Mouse (Mus musculus) small intestine, adult 2 months (tissue): ENCODE measurements around the gene Lrrc41. TPM values are rescaled to one million over a fixed set of nuclear protein-coding genes. Genes with fewer than 3 reads are reported as not detected.

ENCODE experiments used
- H3K27ac ChIP-seq: fragments of 200-500 bp; 2 replicates; pipeline ENCODE4 v1.5.1; 2012; ENCODE audit warnings: low read depth, low read length, control low read depth, inconsistent platforms; ENCODE audit not compliant: insufficient read depth
- H3K27me3 ChIP-seq: fragments of 200-500 bp; 2 replicates; pipeline ENCODE4 v1.6.1; 2012; ENCODE audit warnings: mild to moderate bottlenecking, moderate library complexity, low read length, inconsistent platforms; ENCODE audit not compliant: control insufficient read depth, insufficient read depth
- H3K36me3 ChIP-seq: fragments of 200-500 bp; 2 replicates; pipeline ENCODE4 v1.6.1; 2012; ENCODE audit warnings: mild to moderate bottlenecking, low read length, control low read depth, inconsistent platforms; ENCODE audit not compliant: control insufficient read depth, insufficient read depth
- H3K4me1 ChIP-seq: fragments of 200-500 bp; 2 replicates; pipeline ENCODE4 v1.6.1; 2012; ENCODE audit warnings: low read length, inconsistent platforms, mixed read lengths; ENCODE audit not compliant: control insufficient read depth, insufficient read depth, insufficient read length
- H3K4me3 ChIP-seq: fragments of 200-500 bp; 2 replicates; pipeline ENCODE4 v1.5.1; 2012; ENCODE audit warnings: low read depth, mild to moderate bottlenecking, control low read depth, inconsistent platforms, low read length, moderate library complexity
- CTCF ChIP-seq: fragments of 200-500 bp; IDR thresholded peaks from 2 replicates; pipeline ENCODE4 v1.5.1; 2012; ENCODE audit warnings: low read depth, mild to moderate bottlenecking, control low read depth, inconsistent platforms, low read length, moderate library complexity, mixed read lengths; ENCODE audit not compliant: insufficient replicate concordance, insufficient read length; ENCODE audit errors: extremely low read depth
- POLR2A ChIP-seq: fragments of 200-500 bp; IDR thresholded peaks from 2 replicates; pipeline ENCODE4 v1.6.1; 2012; ENCODE audit warnings: low read depth, mild to moderate bottlenecking, control low read depth, inconsistent platforms, low read length, moderate library complexity
- WGBS: fragments of 180-500 bp; shearing (Covaris S2); methylation state at CpG from one replicate; pipeline ENCODE4 v1.1.7; 2018; 5-methylcytosine and 5-hydroxymethylcytosine counted together
- polyA plus RNA-seq: library from polyadenylated mRNA; depleted of rRNA; stranded (reverse); fragments of >200 nt; gene quantifications from 2 replicates; pipeline ENCODE4 v1.2.3, GENCODE M21; 2012

The Lrrc41 gene
- polyA plus RNA-seq, 1 experiment = 64.7 TPM

- peaks cover 7% of the 10 kb centered on the region; the same call in 1 of the 2 replicates for H3K4me1 ChIP-seq
- peak overlapping the region; percentile 85; the same call in 1 of the 2 replicates for H3K4me3 ChIP-seq
- H3K36me3 ChIP-seq = no peaks in the 10 kb centered on the region
- no peak for TF ChIP-seq CTCF
- no peak for TF ChIP-seq POLR2A
- no peaks in the 10 kb centered on the region for H3K27me3 ChIP-seq
- WGBS = 3% methylated on average over 1 of the region's 1 CpGs
- H3K27ac ChIP-seq = no peak overlapping the region
Observed at GRCm38 (mm10) chr4:116122762-116123161, 47.7 kb downstream of the Lrrc41 start.

GRCm38 (mm10) chr4:116123602-116124519 lies 48.8 kb downstream of the Lrrc41 start, which contains the start of the genes Rad54l and Pomgnt1:
TSS of gene Rad54l (minus strand) at chr4:116123690.
TSS of gene Pomgnt1 (plus strand) at chr4:116123840.
- 3% methylated on average over 24 of the region's 24 CpGs for WGBS
- no peaks in the 10 kb centered on the region for H3K36me3 ChIP-seq
- H3K4me1 ChIP-seq = peaks cover 7% of the 10 kb centered on the region; the same call in 1 of the 2 replicates
- no peak within 1 kb of the TSS for H3K27ac ChIP-seq
- no peaks in the 10 kb centered on the region for H3K27me3 ChIP-seq
- TF ChIP-seq POLR2A = no peak; the same call in 1 of the 2 replicates
- TF ChIP-seq CTCF = no peak
- H3K4me3 ChIP-seq = peak within 1 kb of the TSS; percentile 85

DNA sequence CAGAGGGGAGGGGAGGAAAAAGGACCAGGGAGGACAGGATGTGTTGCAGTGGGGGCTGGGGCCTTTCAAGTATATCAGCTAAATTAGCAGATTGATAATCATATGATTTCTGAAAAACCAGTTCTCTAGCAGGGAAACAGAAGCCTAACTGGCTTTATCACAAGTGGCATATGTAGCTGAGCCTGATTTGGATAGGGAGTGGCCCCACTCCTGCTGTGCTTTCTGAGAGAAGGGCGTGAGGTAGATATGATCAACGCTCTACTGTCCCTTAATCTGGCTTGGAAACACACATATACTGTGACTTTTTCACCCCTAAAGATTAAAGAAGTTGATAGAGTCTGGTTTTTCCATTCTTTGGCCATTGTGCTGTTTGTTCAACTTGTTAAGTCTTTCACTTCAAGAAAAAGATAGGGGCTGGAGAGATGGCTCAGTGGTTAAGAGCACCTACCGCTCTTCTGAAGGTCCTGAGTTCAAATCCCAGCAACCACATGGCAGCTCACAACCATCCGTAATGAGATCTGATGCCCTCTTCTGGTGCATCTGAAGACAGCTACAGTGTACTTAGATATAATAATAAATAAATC lies 50.8 kb downstream of the Lrrc41 start:
- no peak overlapping the region for H3K4me3 ChIP-seq
- H3K36me3 ChIP-seq = no peaks in the 10 kb centered on the region
- no peaks in the 10 kb centered on the region for H3K27me3 ChIP-seq
- H3K4me1 ChIP-seq = peaks cover 7% of the 10 kb centered on the region; the same call in 1 of the 2 replicates
- 68% methylated on average over 4 of the region's 4 CpGs for WGBS
- H3K27ac ChIP-seq = no peak overlapping the region
- TF ChIP-seq POLR2A (no peak), CTCF (no peak)

DNA sequence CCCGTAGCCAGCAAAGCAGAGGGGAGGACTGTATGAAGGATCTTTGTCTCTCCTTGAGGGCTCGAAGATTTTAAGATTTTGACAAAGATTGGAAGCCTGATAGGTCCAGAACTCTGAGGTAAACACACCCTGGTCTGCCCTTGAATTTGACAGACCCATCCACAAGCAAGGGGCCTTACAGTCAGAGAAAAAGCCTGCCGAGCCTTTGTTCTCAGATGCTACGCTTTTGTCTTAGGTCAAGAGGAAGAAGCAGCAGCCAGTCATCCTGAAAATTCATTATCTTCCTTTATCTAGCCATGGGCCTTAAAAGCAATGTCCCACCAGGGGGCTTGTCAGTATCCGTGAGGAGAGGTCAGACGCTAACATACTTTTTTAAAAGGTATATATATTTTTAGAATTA lies 52.9 kb downstream of the Lrrc41 start:
- Histone ChIP-seq H3K27ac (no peak overlapping the region), H3K36me3 (no peaks in the 10 kb centered on the region), H3K4me3 (no peak overlapping the region), H3K27me3 (no peaks in the 10 kb centered on the region), H3K4me1 (peaks cover 5% of the 10 kb centered on the region; the same call in 1 of the 2 replicates)
- TF ChIP-seq CTCF = no peak
- no peak for TF ChIP-seq POLR2A
- WGBS = 91% methylated on average over 6 of the region's 6 CpGs

DNA sequence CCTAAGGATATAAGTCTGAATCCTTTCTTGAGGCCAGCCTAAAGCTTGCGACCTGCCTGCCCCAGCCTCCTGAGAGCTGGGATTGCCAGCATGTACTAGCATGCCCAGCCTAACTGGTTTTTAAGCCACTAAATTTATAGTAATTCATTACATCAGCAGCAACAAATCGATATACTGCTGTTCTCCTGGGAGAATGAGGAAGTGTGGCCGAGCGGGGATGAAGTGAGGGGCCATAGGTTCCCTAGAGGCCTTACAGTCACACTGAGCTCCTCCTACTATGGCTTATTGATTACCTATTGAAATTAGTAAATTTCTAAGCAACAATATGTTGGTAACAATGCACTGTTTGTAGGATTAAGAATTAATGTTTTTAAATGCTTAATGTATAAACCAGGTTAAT lies 58.1 kb downstream of the Lrrc41 start:
- Histone ChIP-seq H3K4me3 (no peak overlapping the region), H3K4me1 (no peaks in the 10 kb centered on the region), H3K27me3 (no peaks in the 10 kb centered on the region), H3K36me3 (no peaks in the 10 kb centered on the region), H3K27ac (no peak overlapping the region)
- WGBS = 46% methylated on average over 4 of the region's 4 CpGs
- TF ChIP-seq CTCF = no peak
- TF ChIP-seq POLR2A = no peak

DNA sequence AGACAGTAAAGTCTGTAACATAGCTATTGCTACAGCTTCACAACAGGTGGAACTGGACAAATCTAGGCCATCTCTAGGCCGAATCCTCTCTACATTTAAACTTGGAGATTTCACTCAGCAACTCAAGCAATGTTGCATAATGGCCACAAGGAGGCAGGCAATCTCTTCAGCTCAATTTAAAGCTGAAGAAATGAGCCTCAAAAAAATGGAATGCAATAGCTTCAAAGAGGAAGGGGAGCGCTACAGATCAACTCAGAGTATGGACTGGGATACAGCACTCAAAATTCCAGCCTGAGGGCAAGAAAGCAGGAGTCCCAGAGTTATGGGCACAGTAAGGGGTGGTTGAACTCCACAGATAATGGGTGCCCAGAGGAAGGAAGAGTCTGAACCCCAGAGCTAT lies 59.9 kb downstream of the Lrrc41 start:
- no peak overlapping the region for H3K4me3 ChIP-seq
- H3K27me3 ChIP-seq = no peaks in the 10 kb centered on the region
- H3K4me1 ChIP-seq = no peaks in the 10 kb centered on the region
- H3K27ac ChIP-seq = no peak overlapping the region
- 39% methylated on average over 2 of the region's 2 CpGs for WGBS
- no peaks in the 10 kb centered on the region for H3K36me3 ChIP-seq
- TF ChIP-seq CTCF (peak; percentile 42; the same call in 1 of the 2 replicates), POLR2A (no peak)
